Mouse (Mus musculus) E14TG2a.4 (cell line): ENCODE measurements around the gene Znrf1.

Experiments
- H3K27me3 ChIP-seq: 2 replicates; pipeline ENCODE4 v1.6.1; 2014; ENCODE audit warnings: low read length, control low read depth; ENCODE audit not compliant: insufficient read depth
- H3K36me3 ChIP-seq: 2 replicates; pipeline ENCODE4 v1.6.1; 2014; ENCODE audit warnings: low read length, control low read depth; ENCODE audit not compliant: insufficient read depth
- H3K4me1 ChIP-seq: replicated peaks from 2 replicates; pipeline ENCODE4 v1.6.1; 2014; ENCODE audit warnings: low read depth, low read length, control low read depth
- H3K4me3 ChIP-seq: replicated peaks from 2 replicates; pipeline ENCODE4 v1.5.1; 2014; ENCODE audit warnings: mild to moderate bottlenecking, low read length
- H3K9me3 ChIP-seq: 2 replicates; pipeline ENCODE4 v1.6.1; 2014; ENCODE audit warnings: low read length, control low read depth
- CTCF ChIP-seq: conservative IDR thresholded peaks from 2 replicates; pipeline ENCODE4 v1.5.1; 2014; ENCODE audit warnings: low read length
- NANOG ChIP-seq: IDR thresholded peaks from 2 replicates; pipeline ENCODE4 v1.6.1; 2014; ENCODE audit warnings: borderline replicate concordance, low read length, mixed read lengths
- POU5F1 ChIP-seq: IDR thresholded peaks from 2 replicates; pipeline ENCODE4 v1.6.1; 2014; ENCODE audit warnings: low read length, borderline replicate concordance

The Znrf1 gene

GRCm38 (mm10) chr8:111508566-111508965, 27.3 kb upstream of the Znrf1 start:
- Histone ChIP-seq H3K36me3 (peaks cover 31% of the 10 kb centered on the region), H3K27me3 (no peaks in the 10 kb centered on the region), H3K9me3 (no peaks in the 10 kb centered on the region), H3K4me3 (no peak overlapping the region), H3K4me1 (peaks cover 20% of the 10 kb centered on the region)
- TF ChIP-seq NANOG (no peak), POU5F1 (no peak), CTCF (no peak)

GRCm38 (mm10) chr8:111509278-111509677, 26.6 kb upstream of the Znrf1 start:
- Histone ChIP-seq H3K36me3 (peaks cover 25% of the 10 kb centered on the region), H3K9me3 (no peaks in the 10 kb centered on the region), H3K4me3 (no peak overlapping the region), H3K27me3 (no peaks in the 10 kb centered on the region), H3K4me1 (peaks cover 25% of the 10 kb centered on the region)
- TF ChIP-seq NANOG = no peak
- no peak for TF ChIP-seq CTCF
- no peak for TF ChIP-seq POU5F1

- Histone ChIP-seq H3K36me3 (peaks cover 20% of the 10 kb centered on the region; the same call in 1 of the 2 replicates), H3K4me3 (no peak overlapping the region), H3K4me1 (peaks cover 25% of the 10 kb centered on the region), H3K9me3 (no peaks in the 10 kb centered on the region), H3K27me3 (no peaks in the 10 kb centered on the region)
- TF ChIP-seq CTCF (no peak), POU5F1 (no peak), NANOG (no peak)
Observed at GRCm38 (mm10) chr8:111510401-111510800, 25.5 kb upstream of the Znrf1 start.

- H3K27me3 ChIP-seq = no peaks in the 10 kb centered on the region
- peaks cover 25% of the 10 kb centered on the region for H3K4me1 ChIP-seq
- TF ChIP-seq POU5F1 (no peak), CTCF (no peak), NANOG (no peak)
- peaks cover 14% of the 10 kb centered on the region; the same call in 1 of the 2 replicates for H3K36me3 ChIP-seq
- H3K4me3 ChIP-seq = no peak overlapping the region
- H3K9me3 ChIP-seq = no peaks in the 10 kb centered on the region
Observed at GRCm38 (mm10) chr8:111512941-111513340, 23.0 kb upstream of the Znrf1 start.

GRCm38 (mm10) chr8:111513446-111513845, 22.5 kb upstream of the Znrf1 start:
- H3K36me3 ChIP-seq = peaks cover 13% of the 10 kb centered on the region; the same call in 1 of the 2 replicates
- H3K4me3 ChIP-seq = no peak overlapping the region

GRCm38 (mm10) chr8:111516451-111517035, 19.4 kb upstream of the Znrf1 start:
- Histone ChIP-seq H3K27me3 (no peaks in the 10 kb centered on the region), H3K4me1 (peaks cover 22% of the 10 kb centered on the region), H3K36me3 (peaks cover 13% of the 10 kb centered on the region; the same call in 1 of the 2 replicates), H3K4me3 (no peak overlapping the region), H3K9me3 (no peaks in the 10 kb centered on the region)
- TF ChIP-seq CTCF (no peak), NANOG (no peak), POU5F1 (no peak)

More at GRCm38 (mm10) chr8:111513446-111513845, 22.5 kb upstream of the Znrf1 start:
- peaks cover 25% of the 10 kb centered on the region for H3K4me1 ChIP-seq
- no peaks in the 10 kb centered on the region for H3K9me3 ChIP-seq
- no peaks in the 10 kb centered on the region for H3K27me3 ChIP-seq
- TF ChIP-seq NANOG (no peak), POU5F1 (no peak), CTCF (no peak)

GRCm38 (mm10) chr8:111517466-111517865, 18.4 kb upstream of the Znrf1 start:
- H3K27me3 ChIP-seq = no peaks in the 10 kb centered on the region
- no peak overlapping the region for H3K4me3 ChIP-seq
- H3K9me3 ChIP-seq = no peaks in the 10 kb centered on the region
- peaks cover 26% of the 10 kb centered on the region for H3K4me1 ChIP-seq
- TF ChIP-seq POU5F1 = no peak
- no peak for TF ChIP-seq CTCF
- TF ChIP-seq NANOG = no peak
- H3K36me3 ChIP-seq = peaks cover 13% of the 10 kb centered on the region; the same call in 1 of the 2 replicates

- peak within 1 kb of the TSS; percentile 82 for H3K4me3 ChIP-seq
- no peaks in the 10 kb centered on the region for H3K36me3 ChIP-seq
- no peaks in the 10 kb centered on the region for H3K27me3 ChIP-seq
- H3K9me3 ChIP-seq = no peaks in the 10 kb centered on the region
- TF ChIP-seq NANOG = no peak
- TF ChIP-seq POU5F1 = no peak
- TF ChIP-seq CTCF = no peak
- H3K4me1 ChIP-seq = peaks cover 15% of the 10 kb centered on the region
Observed at GRCm38 (mm10) chr8:111521713-111522429, 14.0 kb upstream of the Znrf1 start, which contains the start of gene Wdr59. Gene Wdr59 (minus strand): TSS chr8:111522092.
